Mouse (Mus musculus): Measurements from ENCODE around the gene Ppp6r2. TPM values are rescaled to one million over a fixed set of nuclear protein-coding genes. Genes with fewer than 3 reads are reported as not detected.
A peak's percentile ranks its signal among the peaks of the same experiment; 100 is the strongest.

Ppp6r2 gene
- polyA plus RNA-seq, 1 experiment from 2014 or later: 26.9 TPM

DNA sequence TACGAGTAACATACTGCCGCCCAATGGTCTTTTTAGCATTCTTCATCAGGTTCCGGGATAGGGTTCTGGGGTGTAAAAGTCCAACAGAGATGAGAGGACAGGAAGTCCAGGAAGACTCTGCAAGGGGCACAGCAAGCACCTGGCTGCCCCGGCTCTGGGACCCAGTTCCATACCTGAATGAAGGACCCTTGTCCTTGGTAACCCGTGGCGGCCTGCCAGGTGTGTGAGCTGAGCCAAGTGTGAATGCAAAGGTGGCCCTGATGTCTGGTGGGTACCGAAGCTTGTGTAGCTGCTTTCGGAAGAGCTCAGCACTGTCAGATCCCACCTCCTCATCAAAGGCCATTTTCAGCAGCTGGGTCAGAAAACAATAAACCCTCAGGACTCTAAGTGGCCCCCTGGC, 89.2 kb downstream of the Ppp6r2 start:
- WGBS: 97% methylated on average over 8 of the region's 8 CpGs
- Histone ChIP-seq H3K4me1 (replicated peaks; ENCODE audit: control insufficient read depth, insufficient read depth, low read length) (0 out of 2 replicates have a peak, but pooled peaks cover 4% of the 10 kb centered on the region), H3K9me3 (ENCODE audit: control insufficient read depth, low read length) (no peaks in the 10 kb centered on the region), H3K36me3 (ENCODE audit: control insufficient read depth, insufficient read depth, low read length) (peaks cover 70% of the 10 kb centered on the region), H3K9ac (ENCODE audit: low read length) (no peak overlapping the region), H3K27me3 (replicated peaks; ENCODE audit: control insufficient read depth, insufficient read depth, low read length) (no peaks in the 10 kb centered on the region), H3K4me3 (ENCODE audit: low read depth, low read length) (no peak overlapping the region), H3K4me2 (ENCODE audit: low read length) (no peak overlapping the region), H3K27ac (ENCODE audit: low read depth) (no peak overlapping the region)
- DNase-seq (ENCODE audit: low spot score): no peak
- no peak for ATAC-seq (replicated peaks; ENCODE audit: low FRiP score, low TSS enrichment, low read depth)

DNA sequence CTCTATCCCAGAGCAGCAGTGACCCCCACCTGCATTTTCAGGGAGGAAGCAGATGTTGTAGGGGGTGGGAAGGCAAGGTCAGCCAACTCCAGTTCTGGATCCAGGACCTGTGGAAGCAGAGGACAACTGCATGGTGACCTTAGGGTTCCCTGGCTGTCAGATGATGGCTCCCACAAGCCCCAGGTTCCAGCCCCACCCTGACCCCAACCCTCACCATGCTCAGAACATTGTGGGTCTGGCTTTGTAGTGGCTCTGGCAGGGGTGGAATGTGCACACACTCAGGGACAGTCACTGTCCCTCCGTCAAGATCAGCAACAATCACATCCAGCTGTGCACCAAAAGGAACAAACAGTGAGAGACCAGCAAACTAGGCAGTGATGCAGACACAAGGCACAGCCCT, 94.6 kb downstream of the Ppp6r2 start:
- peaks cover 56% of the 10 kb centered on the region for H3K36me3 ChIP-seq (ENCODE audit: control insufficient read depth, insufficient read depth, low read length)
- H3K4me1 ChIP-seq (replicated peaks; ENCODE audit: control insufficient read depth, insufficient read depth, low read length): 0 out of 2 replicates have a peak, but pooled peaks cover 3% of the 10 kb centered on the region
- H3K27me3 ChIP-seq (replicated peaks; ENCODE audit: control insufficient read depth, insufficient read depth, low read length): no peaks in the 10 kb centered on the region
- no peak for DNase-seq (ENCODE audit: low spot score)
- no peak overlapping the region for H3K9ac ChIP-seq (ENCODE audit: low read length)
- no peak overlapping the region for H3K4me3 ChIP-seq (ENCODE audit: low read depth, low read length)
- WGBS: 92% methylated on average over 1 of the region's 1 CpGs
- no peak overlapping the region for H3K4me2 ChIP-seq (ENCODE audit: low read length)
- no peaks in the 10 kb centered on the region for H3K9me3 ChIP-seq (ENCODE audit: control insufficient read depth, low read length)
- no peak overlapping the region for H3K27ac ChIP-seq (ENCODE audit: low read depth)
- no peak for ATAC-seq (replicated peaks; ENCODE audit: low FRiP score, low TSS enrichment, low read depth)

DNA sequence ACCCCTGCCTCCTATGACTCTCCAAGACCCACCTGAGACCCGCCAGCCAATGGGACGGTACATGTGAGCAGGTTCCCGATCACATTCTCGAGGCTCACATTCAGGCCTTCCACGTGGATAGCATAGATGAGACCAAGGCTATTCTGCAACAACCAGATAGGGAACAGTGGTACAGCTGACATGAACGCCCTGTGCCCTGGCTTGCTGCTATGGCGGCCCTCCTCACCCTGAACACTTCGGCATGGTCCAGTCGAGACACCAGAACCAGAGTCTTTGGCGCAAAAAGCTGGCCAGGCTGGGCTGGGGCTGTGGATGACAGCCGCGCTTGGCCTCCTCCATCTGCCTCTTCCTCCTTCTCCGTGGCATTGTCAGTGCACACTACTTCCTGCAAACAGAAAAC, 96.1 kb downstream of the Ppp6r2 start:
- ATAC-seq (replicated peaks; ENCODE audit: low FRiP score, low TSS enrichment, low read depth): no peak
- H3K9ac ChIP-seq (ENCODE audit: low read length): no peak overlapping the region
- 90% methylated on average over 13 of the region's 13 CpGs for WGBS
- DNase-seq (ENCODE audit: low spot score): no peak
- H3K36me3 ChIP-seq (ENCODE audit: control insufficient read depth, insufficient read depth, low read length): peaks cover 41% of the 10 kb centered on the region
- H3K9me3 ChIP-seq (ENCODE audit: control insufficient read depth, low read length): no peaks in the 10 kb centered on the region
- no peak overlapping the region for H3K27ac ChIP-seq (ENCODE audit: low read depth)
- H3K4me1 ChIP-seq (replicated peaks; ENCODE audit: control insufficient read depth, insufficient read depth, low read length): 0 out of 2 replicates have a peak, but pooled peaks cover 3% of the 10 kb centered on the region
- no peaks in the 10 kb centered on the region for H3K27me3 ChIP-seq (replicated peaks; ENCODE audit: control insufficient read depth, insufficient read depth, low read length)
- no peak overlapping the region for H3K4me3 ChIP-seq (ENCODE audit: low read depth, low read length)
- H3K4me2 ChIP-seq (ENCODE audit: low read length): no peak overlapping the region

DNA sequence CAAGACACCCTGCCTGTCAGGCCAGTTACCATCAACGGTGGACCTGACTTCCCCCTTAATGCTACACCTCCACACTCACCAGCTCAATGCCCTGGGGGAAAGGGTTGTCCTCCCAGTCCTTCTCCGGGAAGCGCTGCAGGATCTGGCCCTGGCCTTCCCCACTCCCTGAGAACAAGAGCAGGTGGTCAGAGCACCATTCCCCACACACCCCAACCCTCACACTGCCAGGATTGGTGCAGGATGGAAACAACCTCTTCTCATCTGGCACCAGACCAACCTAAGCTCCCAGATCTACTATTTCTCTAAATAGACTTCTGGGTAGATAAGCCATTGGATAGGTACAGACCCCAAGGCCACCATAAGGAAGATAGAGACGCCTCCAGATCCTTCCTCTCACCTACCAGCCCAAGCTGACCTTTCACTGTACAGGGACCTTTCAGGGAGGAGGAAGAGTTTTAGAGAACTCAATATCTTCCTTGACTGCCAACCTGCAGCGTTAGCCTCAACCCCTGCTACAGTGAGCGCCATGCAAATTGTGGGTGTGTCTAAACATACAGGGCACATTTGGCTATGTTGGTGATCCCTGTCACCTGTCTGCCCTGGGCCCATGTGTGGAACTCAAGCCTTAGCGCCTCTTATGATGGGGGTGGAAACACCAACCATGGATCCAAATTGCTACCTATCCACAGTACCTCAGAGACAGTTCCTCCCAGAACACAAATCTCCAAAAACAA, 97.2 kb downstream of the Ppp6r2 start:
- Histone ChIP-seq H3K27ac (ENCODE audit: low read depth) (no peak overlapping the region), H3K4me3 (ENCODE audit: low read depth, low read length) (no peak overlapping the region), H3K27me3 (replicated peaks; ENCODE audit: control insufficient read depth, insufficient read depth, low read length) (no peaks in the 10 kb centered on the region), H3K9ac (ENCODE audit: low read length) (no peak overlapping the region), H3K4me1 (replicated peaks; ENCODE audit: control insufficient read depth, insufficient read depth, low read length) (peaks cover 11% of the 10 kb centered on the region), H3K4me2 (ENCODE audit: low read length) (no peak overlapping the region), H3K9me3 (ENCODE audit: control insufficient read depth, low read length) (no peaks in the 10 kb centered on the region), H3K36me3 (ENCODE audit: control insufficient read depth, insufficient read depth, low read length) (peaks cover 30% of the 10 kb centered on the region)
- WGBS: 85% methylated on average over 7 of the region's 7 CpGs
- DNase-seq (ENCODE audit: low spot score): no peak
- ATAC-seq (replicated peaks; ENCODE audit: low FRiP score, low TSS enrichment, low read depth): no peak

- H3K36me3 ChIP-seq (ENCODE audit: control insufficient read depth, insufficient read depth, low read length): peaks cover 16% of the 10 kb centered on the region
- no peaks in the 10 kb centered on the region for H3K27me3 ChIP-seq (replicated peaks; ENCODE audit: control insufficient read depth, insufficient read depth, low read length)
- peaks cover 19% of the 10 kb centered on the region for H3K4me1 ChIP-seq (replicated peaks; ENCODE audit: control insufficient read depth, insufficient read depth, low read length)
- no peak overlapping the region for H3K4me2 ChIP-seq (ENCODE audit: low read length)
- no peak for ATAC-seq (replicated peaks; ENCODE audit: low FRiP score, low TSS enrichment, low read depth)
- no peak overlapping the region for H3K27ac ChIP-seq (ENCODE audit: low read depth)
- 76% methylated on average over 6 of the region's 6 CpGs for whole genome bisulfite sequencing
- H3K9ac ChIP-seq (ENCODE audit: low read length): no peak overlapping the region
- no peak overlapping the region for H3K4me3 ChIP-seq (ENCODE audit: low read depth, low read length)
- no peaks in the 10 kb centered on the region for H3K9me3 ChIP-seq (ENCODE audit: control insufficient read depth, low read length)
- no peak for DNase-seq (ENCODE audit: low spot score)
Measured at GRCm38 (mm10) chr15:89309962-89310498, 98.7 kb downstream of the Ppp6r2 start.

- Histone ChIP-seq H3K4me3 (ENCODE audit: low read depth, low read length) (no peak overlapping the region), H3K27ac (ENCODE audit: low read depth) (no peak overlapping the region), H3K36me3 (ENCODE audit: control insufficient read depth, insufficient read depth, low read length) (no peaks in the 10 kb centered on the region), H3K9ac (ENCODE audit: low read length) (no peak overlapping the region), H3K9me3 (ENCODE audit: control insufficient read depth, low read length) (no peaks in the 10 kb centered on the region), H3K4me1 (replicated peaks; ENCODE audit: control insufficient read depth, insufficient read depth, low read length) (peaks cover 19% of the 10 kb centered on the region), H3K27me3 (replicated peaks; ENCODE audit: control insufficient read depth, insufficient read depth, low read length) (no peaks in the 10 kb centered on the region), H3K4me2 (ENCODE audit: low read length) (no peak overlapping the region)
- ATAC-seq (replicated peaks; ENCODE audit: low FRiP score, low TSS enrichment, low read depth) (no peak), DNase-seq (ENCODE audit: low spot score) (no peak)
- WGBS: 68% methylated on average over 4 of the region's 4 CpGs
Measured at GRCm38 (mm10) chr15:89313359-89313758, 102.0 kb downstream of the Ppp6r2 start.

DNA sequence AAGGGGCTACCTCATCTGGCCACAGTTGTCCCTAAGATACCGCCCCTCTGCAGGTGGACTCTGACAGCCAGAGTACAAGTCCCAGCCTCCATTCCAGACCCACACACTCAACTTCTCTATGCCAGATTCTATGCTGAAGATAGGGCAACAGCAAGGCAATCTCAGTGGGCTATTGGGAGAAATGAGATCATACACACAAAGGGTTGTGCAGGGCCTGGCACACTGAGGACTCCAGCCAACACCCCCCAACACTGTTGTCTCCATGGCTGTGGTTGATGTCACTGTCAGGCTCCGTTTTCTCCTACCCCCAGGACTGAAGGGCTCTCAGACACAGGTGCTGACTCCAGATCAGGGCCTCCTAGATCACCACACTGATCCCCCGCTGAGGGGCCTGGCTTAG, 102.8 kb downstream of the Ppp6r2 start:
- Histone ChIP-seq H3K9me3 (ENCODE audit: control insufficient read depth, low read length) (no peaks in the 10 kb centered on the region), H3K4me3 (ENCODE audit: low read depth, low read length) (peak overlapping the region; percentile 98), H3K36me3 (ENCODE audit: control insufficient read depth, insufficient read depth, low read length) (no peaks in the 10 kb centered on the region), H3K4me1 (replicated peaks; ENCODE audit: control insufficient read depth, insufficient read depth, low read length) (peaks cover 19% of the 10 kb centered on the region), H3K27ac (ENCODE audit: low read depth) (no peak overlapping the region), H3K9ac (ENCODE audit: low read length) (peak overlapping the region; percentile 83), H3K27me3 (replicated peaks; ENCODE audit: control insufficient read depth, insufficient read depth, low read length) (no peaks in the 10 kb centered on the region), H3K4me2 (ENCODE audit: low read length) (peak overlapping the region; percentile 84)
- DNase-seq (ENCODE audit: low spot score) (no peak), ATAC-seq (replicated peaks; ENCODE audit: low FRiP score, low TSS enrichment, low read depth) (no peak)
- 34% methylated on average over 3 of the region's 3 CpGs for WGBS

DNA sequence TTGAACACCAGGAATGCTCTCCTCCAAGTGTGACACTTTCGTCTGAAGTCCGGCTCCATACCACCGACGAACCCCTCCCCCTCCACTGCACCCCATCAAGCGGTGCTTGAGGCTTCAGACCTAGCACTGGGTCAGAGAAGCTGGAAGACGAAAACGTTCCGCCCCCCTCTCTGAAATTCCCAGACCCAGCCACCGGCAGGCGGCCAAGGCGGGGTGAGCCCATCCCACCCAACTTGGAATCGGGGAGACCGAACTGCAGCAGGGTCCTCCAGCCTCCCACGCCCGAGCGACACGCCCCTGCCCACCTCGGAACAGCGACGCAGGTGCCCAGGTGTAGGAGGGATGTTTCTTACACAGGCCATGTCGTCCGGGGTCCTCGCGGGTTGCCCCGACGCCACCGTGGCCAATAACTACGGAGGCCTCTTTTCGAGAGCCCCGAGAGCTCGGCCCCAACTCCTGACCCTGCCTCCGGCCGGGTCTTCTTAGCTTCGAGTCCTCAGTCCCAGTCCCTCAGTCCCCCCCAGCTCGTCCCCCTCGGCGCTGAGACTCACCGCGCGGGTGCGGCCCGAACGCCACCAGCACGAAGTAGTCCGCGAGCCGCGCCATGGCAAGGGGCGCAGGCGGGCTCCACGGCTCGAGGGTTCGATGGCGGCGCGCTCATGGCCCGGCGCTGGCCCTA, 103.3 kb downstream of the Ppp6r2 start:
- peak; percentile 73 for DNase-seq (ENCODE audit: low spot score)
- Histone ChIP-seq H3K9me3 (ENCODE audit: control insufficient read depth, low read length) (no peaks in the 10 kb centered on the region), H3K27me3 (replicated peaks; ENCODE audit: control insufficient read depth, insufficient read depth, low read length) (no peaks in the 10 kb centered on the region), H3K9ac (ENCODE audit: low read length) (peak overlapping the region; percentile 83), H3K4me1 (replicated peaks; ENCODE audit: control insufficient read depth, insufficient read depth, low read length) (peaks cover 19% of the 10 kb centered on the region), H3K36me3 (ENCODE audit: control insufficient read depth, insufficient read depth, low read length) (no peaks in the 10 kb centered on the region), H3K27ac (ENCODE audit: low read depth) (no peak overlapping the region), H3K4me2 (ENCODE audit: low read length) (peak overlapping the region; percentile 84), H3K4me3 (ENCODE audit: low read depth, low read length) (peak overlapping the region; percentile 98)
- peak; percentile 49 for ATAC-seq (replicated peaks; ENCODE audit: low FRiP score, low TSS enrichment, low read depth)
- WGBS: under 1% methylated on average over 56 of the region's 58 CpGs
